Mouse (Mus musculus): ENCODE measurements around the gene Gria3.

Gria3 gene

GRCm38 (mm10) chrX:41573079-41573478, 172.4 kb downstream of the Gria3 start:
- DNase-seq (ENCODE audit: low spot score), result no peak

GRCm38 (mm10) chrX:41578797-41579196, 178.1 kb downstream of the Gria3 start:
- no peak for DNase-seq (ENCODE audit: low spot score)

- no peak for DNase-seq (ENCODE audit: low spot score)
Measured at GRCm38 (mm10) chrX:41587692-41588091, 187.0 kb downstream of the Gria3 start.

- no peak for DNase-seq (ENCODE audit: low spot score)
Measured at GRCm38 (mm10) chrX:41607181-41607580, 206.5 kb downstream of the Gria3 start.

- DNase-seq (ENCODE audit: low spot score), result peak; percentile 62
Measured at GRCm38 (mm10) chrX:41614920-41615319, 214.3 kb downstream of the Gria3 start.

GRCm38 (mm10) chrX:41616928-41617327, 216.3 kb downstream of the Gria3 start:
- no peak for DNase-seq (ENCODE audit: low spot score)

- no peak for DNase-seq (ENCODE audit: low spot score)
Measured at GRCm38 (mm10) chrX:41618396-41618795, 217.7 kb downstream of the Gria3 start.

GRCm38 (mm10) chrX:41633576-41633975, 232.9 kb downstream of the Gria3 start:
- no peak for DNase-seq (ENCODE audit: low spot score)

- DNase-seq (ENCODE audit: low spot score), result no peak
Measured at GRCm38 (mm10) chrX:41644954-41645353, 244.3 kb downstream of the Gria3 start.

- DNase-seq (ENCODE audit: low spot score), result no peak
Measured at GRCm38 (mm10) chrX:41657791-41658190, 257.1 kb downstream of the Gria3 start.

GRCm38 (mm10) chrX:41688869-41689268, 288.2 kb downstream of the Gria3 start:
- no peak for DNase-seq (ENCODE audit: low spot score)

GRCm38 (mm10) chrX:41692076-41692475, 291.4 kb downstream of the Gria3 start:
- DNase-seq (ENCODE audit: low spot score), result peak; percentile 2
